Mouse (Mus musculus): ENCODE measurements around the gene Tpd52l2. TPM values are rescaled to one million over a fixed set of nuclear protein-coding genes. Genes with fewer than 3 reads are reported as not detected.

The Tpd52l2 gene
- total RNA-seq, 2 experiments from 2014 or later = 73.2 to 76.3 TPM

DNA sequence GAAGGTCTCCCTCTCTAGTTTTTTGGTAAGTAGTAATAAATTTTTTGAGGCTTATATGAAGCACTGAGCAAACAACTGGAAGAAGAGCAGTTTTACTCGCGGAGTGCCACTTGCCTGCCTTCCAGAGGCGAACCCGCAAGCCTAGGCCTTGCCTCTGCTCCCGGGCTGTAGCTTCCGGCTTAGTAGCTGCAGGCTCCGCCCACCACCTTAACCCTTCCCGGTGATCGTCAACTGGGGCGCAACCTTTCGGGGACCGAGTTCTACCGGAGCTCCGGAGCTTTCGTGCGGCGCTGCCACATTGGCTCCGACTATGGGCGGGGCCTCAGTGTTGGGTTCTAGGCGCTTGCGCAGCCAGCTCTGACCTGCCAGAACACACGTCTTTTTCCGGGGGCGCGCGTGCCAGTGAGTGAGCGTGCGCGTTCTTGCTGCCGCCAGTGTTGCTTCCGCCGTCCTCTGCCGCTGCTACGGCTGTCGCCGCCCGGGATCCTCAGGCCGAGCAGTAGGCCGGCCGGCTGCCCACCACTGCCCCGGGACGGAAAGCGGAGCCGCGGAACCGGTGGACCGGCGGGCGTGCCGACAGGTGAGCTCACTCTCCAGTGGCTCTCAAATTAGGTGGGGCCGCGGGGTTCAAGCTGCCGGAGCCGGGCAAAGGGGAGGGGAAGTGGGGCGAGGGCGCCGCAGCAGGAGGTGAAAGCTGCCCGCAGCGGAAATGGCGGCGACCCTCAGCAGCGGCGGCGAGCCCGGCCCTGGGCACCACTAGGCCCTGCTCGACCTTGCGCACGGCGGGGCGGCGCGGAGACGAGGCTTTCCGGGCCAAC lies 23.4 kb downstream of the Tpd52l2 start, which contains the start of gene Dnajc5:
Dnajc5 (plus strand) TSS at position 368 of the 818 bp plus-strand sequence.
- TF ChIP-seq CTCF (IDR thresholded peaks at IDR 0.05) = no peak; the same call in 1 of the 2 replicates
- H3K27ac ChIP-seq = peak within 1 kb of the TSS; percentile 98
- H3K4me3 ChIP-seq = peak within 1 kb of the TSS; percentile 90
- intact Hi-C loops (cut with DNase I) = loop anchor here (1.0 to 2.0 kb wide), 3 partner anchors 61 to 72 kb away; partner anchors contain the start of genes Zbtb46 and Zfp512b
- DNase-seq (ENCODE audit: extremely low spot score in 1 of 2, low spot score in 2 of 2) = peak; percentile 96 to 97

DNA sequence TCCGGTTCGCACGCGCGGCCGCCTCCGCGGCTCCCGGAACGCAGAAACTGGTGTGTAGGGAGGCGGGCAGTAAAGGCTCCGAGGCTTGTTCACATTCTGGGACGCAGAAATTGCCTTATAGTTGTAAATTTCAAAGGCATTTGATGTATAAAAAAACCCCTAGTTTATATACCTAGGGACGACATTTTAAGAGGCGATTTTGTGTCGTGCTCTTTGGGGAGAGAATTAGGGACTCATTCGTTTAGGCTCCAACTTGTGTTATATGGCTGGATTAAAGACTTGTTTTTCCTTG lies 23.9 kb downstream of the Tpd52l2 start:
- DNase-seq (ENCODE audit: extremely low spot score in 1 of 2, low spot score in 2 of 2) = no peak
- TF ChIP-seq CTCF (IDR thresholded peaks at IDR 0.05) = no peak
- Histone ChIP-seq H3K27ac (peak overlapping the region; percentile 98), H3K4me3 (peak overlapping the region; percentile 90)
- intact Hi-C loops (cut with DNase I) = loop anchor here (1.0 to 2.0 kb wide), 3 partner anchors 60 to 72 kb away; partner anchors contain the start of genes Zbtb46 and Zfp512b

DNA sequence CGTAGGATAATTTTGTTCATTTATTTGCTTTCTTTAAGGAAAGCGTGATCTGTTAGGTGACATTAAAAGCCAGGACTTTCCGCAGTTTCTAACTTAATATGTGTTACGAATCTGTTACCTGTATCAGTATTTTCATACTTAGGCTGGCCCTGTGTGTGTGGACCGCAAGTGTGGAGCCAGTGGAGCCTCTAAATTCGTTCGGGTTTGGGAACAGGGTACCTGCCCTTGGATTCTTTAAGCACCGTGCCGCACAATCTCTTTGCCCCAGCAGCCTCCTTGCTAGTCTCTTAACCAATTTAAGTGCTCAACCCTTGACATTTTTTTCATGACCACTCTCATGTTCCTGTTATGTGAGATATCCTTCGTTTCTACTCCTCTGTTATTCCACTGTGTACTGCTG lies 24.5 kb downstream of the Tpd52l2 start:
- no peak for TF ChIP-seq CTCF (IDR thresholded peaks at IDR 0.05)
- Histone ChIP-seq H3K4me3 (peak overlapping the region; percentile 90), H3K27ac (no peak overlapping the region)
- DNase-seq (ENCODE audit: extremely low spot score in 1 of 2, low spot score in 2 of 2) = no peak
- intact Hi-C loops (cut with DNase I) = loop anchor here (2.0 kb wide), 2 partner anchors 63 to 71 kb away; partner anchors contain the start of genes Zbtb46 and Zfp512b

DNA sequence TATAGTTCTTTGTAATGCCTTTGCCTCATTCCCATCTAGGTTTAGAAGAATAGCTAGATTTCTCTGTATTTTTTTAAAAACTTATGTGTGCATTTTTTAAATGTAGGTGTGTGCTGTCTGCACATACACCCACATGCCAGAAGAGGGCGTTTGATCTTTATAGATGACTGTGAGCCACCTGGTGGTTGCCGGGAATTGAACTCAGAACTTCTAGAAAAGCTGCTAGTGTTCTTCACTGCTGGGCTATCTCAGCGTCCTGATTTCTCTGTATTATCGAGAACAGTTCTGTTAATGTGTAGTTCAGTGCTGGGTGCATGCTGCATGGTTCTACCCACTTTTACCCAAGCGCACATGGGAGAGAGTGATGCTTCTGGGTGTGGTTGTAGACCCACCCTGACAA lies 25.9 kb downstream of the Tpd52l2 start:
- H3K27ac ChIP-seq = no peak overlapping the region
- peak; percentile 73 for TF ChIP-seq CTCF (IDR thresholded peaks at IDR 0.05)
- intact Hi-C loops (cut with DNase I) = no loop called here
- H3K4me3 ChIP-seq = no peak overlapping the region
- DNase-seq (ENCODE audit: extremely low spot score in 1 of 2, low spot score in 2 of 2) = peak in 1 of 2 experiments; percentile 14

DNA sequence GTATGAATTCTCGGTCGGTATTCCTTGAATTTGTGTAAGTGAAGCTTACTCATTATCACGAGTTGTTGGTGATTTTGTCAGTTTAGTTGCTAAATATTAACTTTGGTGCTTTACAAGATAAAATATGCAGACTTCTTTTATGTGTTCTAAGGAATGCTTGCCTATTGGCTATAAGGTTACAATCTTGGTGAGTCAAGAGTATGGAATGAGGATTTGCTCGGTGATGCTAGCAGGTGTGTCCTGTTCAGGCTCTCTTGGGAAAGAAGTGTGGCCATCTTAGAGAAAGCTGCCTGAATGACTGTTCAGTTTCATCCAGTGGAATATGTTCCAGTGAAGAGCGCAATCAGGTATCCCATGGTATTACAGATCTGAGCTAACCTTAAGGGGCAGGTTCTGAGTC lies 28.6 kb downstream of the Tpd52l2 start:
- no peak for TF ChIP-seq CTCF (IDR thresholded peaks at IDR 0.05)

DNA sequence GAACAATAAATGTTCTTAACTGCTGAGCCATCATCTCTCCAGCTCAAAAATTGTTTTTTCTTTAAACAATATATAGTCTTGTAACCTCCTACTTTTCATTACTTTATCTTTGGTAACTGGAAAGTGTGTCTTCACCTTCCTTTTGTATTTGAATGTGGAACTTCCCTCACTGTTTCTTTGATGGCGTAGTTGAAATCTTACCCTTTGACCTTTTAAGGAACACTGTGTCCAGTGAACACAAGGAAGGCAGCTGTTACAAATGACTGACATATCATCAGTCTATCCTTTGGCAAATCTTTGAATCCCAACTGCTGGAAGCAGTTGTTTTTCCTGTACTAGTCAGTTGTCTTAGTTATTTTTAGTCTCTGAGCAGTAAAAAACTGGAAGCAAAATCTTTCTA lies 32.1 kb downstream of the Tpd52l2 start:
- intact Hi-C loops (cut with DNase I) = no loop called here
- TF ChIP-seq CTCF (IDR thresholded peaks at IDR 0.05) = no peak
- no peak for DNase-seq (ENCODE audit: extremely low spot score in 1 of 2, low spot score in 2 of 2)
- no peak overlapping the region for H3K27ac ChIP-seq
- H3K4me3 ChIP-seq = no peak overlapping the region

More for the DNA sequence above, 28.6 kb downstream of the Tpd52l2 start:
- no peak for DNase-seq (ENCODE audit: extremely low spot score in 1 of 2, low spot score in 2 of 2)
- intact Hi-C loops (cut with DNase I) = no loop called here
- H3K4me3 ChIP-seq = no peak overlapping the region
- no peak overlapping the region for H3K27ac ChIP-seq

DNA sequence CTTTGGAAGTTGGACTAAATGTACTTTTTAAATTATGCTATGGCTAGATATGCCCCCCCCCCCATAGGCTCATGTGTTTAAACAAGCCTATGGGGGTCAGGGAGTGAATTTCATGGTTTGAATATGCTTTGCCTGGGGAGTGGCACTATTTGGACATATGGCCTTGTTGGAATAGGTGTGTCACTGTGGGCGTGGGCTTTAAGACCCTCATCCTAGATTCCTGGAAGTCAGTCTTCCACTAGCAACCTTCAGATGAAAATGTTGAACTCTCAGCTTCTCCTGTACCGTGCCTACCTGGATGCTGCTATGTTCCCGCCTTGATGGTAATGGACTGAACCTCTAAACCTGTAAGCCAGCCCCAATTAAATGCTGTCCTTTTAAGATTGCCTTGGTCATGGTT lies 35.6 kb downstream of the Tpd52l2 start:
- TF ChIP-seq CTCF (IDR thresholded peaks at IDR 0.05) = no peak
- no peak overlapping the region for H3K4me3 ChIP-seq
- intact Hi-C loops (cut with DNase I) = no loop called here
- H3K27ac ChIP-seq = no peak overlapping the region
- DNase-seq (ENCODE audit: extremely low spot score in 1 of 2, low spot score in 2 of 2) = no peak

DNA sequence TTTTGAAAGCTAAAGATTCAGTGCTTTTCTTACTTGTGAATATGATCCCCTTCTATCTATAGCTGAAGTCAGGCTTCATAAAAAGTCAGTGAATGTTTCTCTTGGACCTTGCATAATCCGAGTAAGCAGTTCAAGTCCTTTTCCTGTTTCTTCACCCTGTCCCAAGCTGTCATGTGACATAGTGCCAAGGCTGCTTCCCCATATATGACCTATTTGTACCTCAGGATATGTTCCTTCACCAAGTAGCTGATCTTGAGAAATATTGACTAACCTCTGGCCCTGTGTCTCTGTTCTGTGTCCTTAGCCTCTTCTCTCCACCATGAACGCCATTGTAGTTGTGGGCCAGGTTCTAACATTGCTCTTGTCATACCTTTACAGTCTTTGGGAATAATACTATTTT lies 39.5 kb downstream of the Tpd52l2 start:
- H3K27ac ChIP-seq = no peak overlapping the region; the same call in 1 of the 2 replicates
- no peak for DNase-seq (ENCODE audit: extremely low spot score in 1 of 2, low spot score in 2 of 2)
- intact Hi-C loops (cut with DNase I) = no loop called here
- no peak overlapping the region for H3K4me3 ChIP-seq
- no peak for TF ChIP-seq CTCF (IDR thresholded peaks at IDR 0.05)

DNA sequence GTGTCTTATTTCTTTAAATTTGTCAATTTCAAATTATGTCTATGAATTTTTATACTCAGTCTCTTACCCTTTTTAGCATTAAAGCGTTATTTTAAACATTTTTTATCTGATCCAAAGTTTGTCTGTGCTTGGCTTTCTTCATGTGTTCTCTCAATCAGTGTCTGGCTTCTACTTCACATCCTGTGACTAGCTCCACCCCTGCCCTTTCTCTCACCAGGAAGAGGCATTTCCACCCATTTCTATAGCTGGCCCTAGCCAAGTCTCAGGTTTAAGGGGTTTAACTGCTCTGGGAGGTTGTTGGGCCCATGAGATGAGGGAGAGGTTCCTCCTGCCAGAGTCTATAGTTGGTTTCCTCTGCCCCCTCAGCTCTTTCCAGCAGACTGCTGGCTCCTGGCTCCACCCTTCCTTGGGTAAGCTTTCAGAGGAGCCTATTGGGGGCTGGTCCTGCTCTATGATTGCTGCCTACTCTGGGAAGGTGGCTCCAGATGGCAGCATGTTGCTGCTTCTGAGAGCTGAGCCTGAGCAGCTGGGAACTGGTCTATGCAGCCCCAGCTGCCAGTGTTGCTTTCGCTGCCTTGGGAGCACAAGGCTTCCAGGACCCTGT lies 40.6 kb downstream of the Tpd52l2 start:
- DNase-seq (ENCODE audit: extremely low spot score in 1 of 2, low spot score in 2 of 2) = peak; percentile 53 to 63
- no peak for TF ChIP-seq CTCF (IDR thresholded peaks at IDR 0.05)
- H3K4me3 ChIP-seq = no peak overlapping the region
- H3K27ac ChIP-seq = peak overlapping the region; percentile 73
- intact Hi-C loops (cut with DNase I) = no loop called here

DNA sequence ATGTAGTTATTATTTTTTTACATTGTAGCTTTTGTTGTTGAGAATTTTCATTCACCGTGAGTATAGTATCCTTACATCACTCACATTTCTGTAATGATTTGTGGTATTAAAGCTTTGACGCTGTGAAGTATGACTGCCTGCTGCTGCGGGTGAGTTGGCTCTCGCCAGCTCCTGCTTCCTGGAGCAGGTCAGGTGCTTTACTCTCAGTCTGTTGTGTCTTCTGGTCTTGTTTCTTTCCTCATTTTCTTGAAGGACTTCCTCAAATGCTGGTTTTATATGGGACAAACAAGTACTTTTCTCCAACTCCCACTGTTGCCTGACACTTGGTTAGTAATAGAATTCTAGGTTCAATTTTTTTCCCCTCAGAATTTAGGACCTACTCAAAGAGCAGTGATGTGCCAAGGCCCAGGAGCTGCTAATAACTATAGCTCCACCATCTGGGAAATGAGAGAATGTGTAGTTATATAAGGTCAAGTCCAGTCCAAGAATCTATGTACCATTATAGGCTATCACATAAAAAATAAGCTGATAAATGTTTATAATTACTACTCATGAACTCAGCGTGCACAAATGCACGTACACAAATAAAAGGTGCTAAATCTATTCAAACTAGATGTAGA lies 44.9 kb downstream of the Tpd52l2 start:
- no peak for DNase-seq (ENCODE audit: extremely low spot score in 1 of 2, low spot score in 2 of 2)
- no peak for TF ChIP-seq CTCF (IDR thresholded peaks at IDR 0.05)
- Histone ChIP-seq H3K4me3 (no peak overlapping the region), H3K27ac (0 out of 2 replicates have a peak overlapping the region, but pooled peaks have one; percentile 13)
- intact Hi-C loops (cut with DNase I) = no loop called here

DNA sequence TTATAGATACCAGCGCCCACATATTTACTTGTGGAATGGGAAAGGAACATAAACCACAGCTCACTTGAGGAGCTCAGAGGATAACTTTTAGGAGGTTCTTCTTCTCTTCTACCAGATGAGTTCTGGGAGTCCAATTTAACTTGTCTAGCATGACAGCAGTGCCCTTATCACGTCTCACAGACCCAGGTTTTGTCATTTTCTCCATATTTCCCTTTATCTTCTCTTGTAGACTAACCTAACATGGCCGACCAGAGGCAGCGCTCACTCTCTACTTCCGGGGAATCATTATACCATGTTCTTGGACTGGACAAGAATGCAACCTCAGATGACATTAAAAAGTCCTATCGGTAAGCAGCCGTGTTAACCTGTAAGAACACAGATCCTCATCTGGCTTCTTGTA lies 49.2 kb downstream of the Tpd52l2 start:
- intact Hi-C loops (cut with DNase I) = no loop called here
- DNase-seq (ENCODE audit: extremely low spot score in 1 of 2, low spot score in 2 of 2) = no peak
- no peak overlapping the region for H3K27ac ChIP-seq
- no peak for TF ChIP-seq CTCF (IDR thresholded peaks at IDR 0.05)
- no peak overlapping the region for H3K4me3 ChIP-seq

DNA sequence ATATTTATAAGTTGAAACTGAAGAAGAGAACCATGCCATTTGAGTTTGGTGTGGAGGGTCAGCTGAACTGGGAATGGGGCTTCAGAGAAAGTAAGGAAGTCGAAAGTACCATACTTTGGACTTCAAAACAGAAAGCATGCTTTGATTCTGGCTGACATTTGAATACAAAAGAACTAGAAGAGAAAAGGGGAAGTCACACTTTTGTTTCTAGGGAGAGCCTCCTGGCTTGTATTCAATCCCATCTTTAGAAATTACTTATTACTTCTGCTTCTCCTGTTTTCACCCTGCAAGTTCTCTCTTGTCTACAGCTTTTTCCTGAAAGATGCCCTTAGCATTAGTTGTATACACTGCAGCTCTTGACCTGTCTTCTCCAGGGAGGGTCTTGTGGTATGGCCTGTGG lies 51.3 kb downstream of the Tpd52l2 start:
- Histone ChIP-seq H3K4me3 (no peak overlapping the region), H3K27ac (no peak overlapping the region)
- TF ChIP-seq CTCF (IDR thresholded peaks at IDR 0.05) = no peak
- no peak for DNase-seq (ENCODE audit: extremely low spot score in 1 of 2, low spot score in 2 of 2)
- intact Hi-C loops (cut with DNase I) = no loop called here

Measured in left cerebral cortex, adult 2 months (tissue).